ENCODE assay signal across 12 mouse cellular contexts in genomic region chr2:173238522-173238921, GRCm38 (mm10). TPM values are rescaled to one million over a fixed set of nuclear protein-coding genes. Genes with fewer than 3 reads are reported as not detected.
A peak's percentile ranks its signal among the peaks of the same experiment; 100 is the strongest.
DNase-seq lines count a peak whose midpoint lies in the region; ATAC-seq and TF ChIP-seq lines count a peak whose summit lies in the region.
"Had no signal": no experiment of that assay in that cellular context is flagged by ENCODE, and none has a peak within 500 bp of the region (broad histone marks: within the 10 kb centered on the region; RNA-seq: fewer than 3 reads in every experiment).

No protein-coding gene starts in this region.

- H3K4me1 ChIP-seq in intestine, embryonic 14.5 days (replicated peaks; ENCODE audit: control insufficient read depth, insufficient read depth, low read length), result peaks cover 67% of the 10 kb centered on the region
- peaks cover 4% of the 10 kb centered on the region; the same call in 1 of the 2 replicates for H3K4me1 ChIP-seq in intestine, postnatal 0 days (replicated peaks; ENCODE audit: control insufficient read depth, insufficient read depth, low read length)
- peaks cover 18 to 74% of the 10 kb centered on the region in 2 experiments for H3K4me1 ChIP-seq in ES-E14 (ENCODE audit: control insufficient read depth in 2 of 2, insufficient read depth in 2 of 2, low read length in 2 of 2, poor library complexity in 1 of 2)
- H3K4me1 ChIP-seq in forebrain, embryonic 13.5 days, result peaks cover 88% of the 10 kb centered on the region
- peaks cover 78% of the 10 kb centered on the region for H3K4me1 ChIP-seq in midbrain, embryonic 11.5 days (ENCODE audit: control insufficient read depth, insufficient read depth, low read length)
- H3K4me1 ChIP-seq in liver, embryonic 12.5 days, result peaks cover 7% of the 10 kb centered on the region; the same call in 1 of the 2 replicates

- H3K4me3 ChIP-seq in intestine, embryonic 14.5 days (ENCODE audit: low read depth, low read length), result no peak overlapping the region
- H3K4me3 ChIP-seq in intestine, postnatal 0 days (ENCODE audit: low read depth, low read length), result no peak overlapping the region
- H3K4me3 ChIP-seq in ES-E14 (ENCODE audit: insufficient read depth in 1 of 2, low read depth in 1 of 2, low read length in 2 of 2, poor library complexity in 1 of 2, severe bottlenecking in 1 of 2), result peak overlapping the region; percentile 27 to 33; a peak in 3 of 4 replicates
- no peak overlapping the region for H3K4me3 ChIP-seq in forebrain, embryonic 13.5 days
- H3K4me3 ChIP-seq in midbrain, embryonic 11.5 days (ENCODE audit: low read depth, low read length), result no peak overlapping the region
- no peak overlapping the region for H3K4me3 ChIP-seq in liver, embryonic 12.5 days

- no peaks in the 10 kb centered on the region for H3K9me3 ChIP-seq in intestine, embryonic 14.5 days (ENCODE audit: control insufficient read depth, low read length)
- no peaks in the 10 kb centered on the region for H3K9me3 ChIP-seq in intestine, postnatal 0 days (ENCODE audit: control insufficient read depth)
- no peaks in the 10 kb centered on the region for H3K9me3 ChIP-seq in ES-E14 (ENCODE audit: control insufficient read depth, insufficient read depth, low read depth, low read length)
- H3K9me3 ChIP-seq in forebrain, embryonic 13.5 days (replicated peaks), result no peaks in the 10 kb centered on the region
- no peaks in the 10 kb centered on the region for H3K9me3 ChIP-seq in midbrain, embryonic 11.5 days (ENCODE audit: control insufficient read depth, low read length)
- no peaks in the 10 kb centered on the region for H3K9me3 ChIP-seq in liver, embryonic 12.5 days (replicated peaks)

- peaks cover 6% of the 10 kb centered on the region; the same call in 1 of the 2 replicates for H3K36me3 ChIP-seq in intestine, embryonic 14.5 days (ENCODE audit: control insufficient read depth, insufficient read depth, low read length)
- peaks cover 4% of the 10 kb centered on the region; the same call in 1 of the 2 replicates for H3K36me3 ChIP-seq in intestine, postnatal 0 days (ENCODE audit: control insufficient read depth, insufficient read depth)
- H3K36me3 ChIP-seq in ES-E14 (ENCODE audit: control insufficient read depth, insufficient read depth, low read length, poor library complexity, severe bottlenecking), result peaks cover 3% of the 10 kb centered on the region; the same call in 1 of the 2 replicates
- peaks cover 3% of the 10 kb centered on the region; the same call in 1 of the 2 replicates for H3K36me3 ChIP-seq in forebrain, embryonic 13.5 days (ENCODE audit: poor library complexity, severe bottlenecking)
- no peaks in the 10 kb centered on the region for H3K36me3 ChIP-seq in midbrain, embryonic 11.5 days (ENCODE audit: control insufficient read depth, insufficient read depth, low read length)
- no peaks in the 10 kb centered on the region for H3K36me3 ChIP-seq in liver, embryonic 12.5 days

- no peak overlapping the region for H3K9ac ChIP-seq in intestine, embryonic 14.5 days (ENCODE audit: low read length)
- no peak overlapping the region for H3K9ac ChIP-seq in intestine, postnatal 0 days (ENCODE audit: low read depth, low read length)
- H3K9ac ChIP-seq in ES-E14 (ENCODE audit: insufficient read depth, low read depth, low read length, poor library complexity, severe bottlenecking), result peak overlapping the region; percentile 60
- 0 out of 2 replicates have a peak overlapping the region, but pooled peaks have one; percentile 2 for H3K9ac ChIP-seq in forebrain, embryonic 13.5 days
- H3K9ac ChIP-seq in midbrain, embryonic 11.5 days (ENCODE audit: low read length), result peak overlapping the region; percentile 44; the same call in 1 of the 2 replicates
- no peak overlapping the region for H3K9ac ChIP-seq in liver, embryonic 12.5 days

- 31% methylated on average over 14 of the region's 14 CpGs for WGBS in intestine, embryonic 14.5 days
- 60% methylated on average over 14 of the region's 14 CpGs for WGBS in intestine, postnatal 0 days
- WGBS in forebrain, embryonic 13.5 days, result 4% methylated on average over 14 of the region's 14 CpGs
- 5% methylated on average over 14 of the region's 14 CpGs for WGBS in midbrain, embryonic 11.5 days
- whole genome bisulfite sequencing in liver, embryonic 12.5 days (ENCODE audit: insufficient replicate concordance), result 37% methylated on average over 14 of the region's 14 CpGs

- no peak for ATAC-seq in intestine, embryonic 14.5 days (replicated peaks; ENCODE audit: low FRiP score, low TSS enrichment, low read depth)
- no peak for ATAC-seq in intestine, postnatal 0 days
- ATAC-seq in forebrain, embryonic 13.5 days, result peak; percentile 5; the same call in 1 of the 2 replicates
- peak; percentile 52 for ATAC-seq in midbrain, embryonic 11.5 days (ENCODE audit: low FRiP score)
- ATAC-seq in liver, embryonic 12.5 days, result no peak
- ATAC-seq in activated CD4-positive, CD25-positive, alpha-beta regulatory T cell, adult 4 months, result no peak

- DNase-seq in intestine, embryonic 14.5 days (ENCODE audit: low spot score), result no peak
- DNase-seq in ES-E14 (ENCODE audit: low read depth, low spot score), result no peak
- peak; percentile 89 for DNase-seq in midbrain, embryonic 11.5 days (ENCODE audit: low spot score, missing footprints)
- DNase-seq in adrenal gland, adult 18-20 months (ENCODE audit: low spot score in 2 of 2), result no peak
- DNase-seq: lung, postnatal 10 days had no signal

- in situ Hi-C loops in ES-E14 (cut with MboI; ENCODE audit: low sequenced_read_pairs in 2 of 2, unreplicated experiment in 2 of 2), result no loop called here

- no peak overlapping the region for H3K4me2 ChIP-seq in intestine, embryonic 14.5 days (ENCODE audit: low read length)
- H3K4me2 ChIP-seq in intestine, postnatal 0 days (replicated peaks; ENCODE audit: low read depth), result no peak overlapping the region
- no peak overlapping the region for H3K4me2 ChIP-seq in forebrain, embryonic 13.5 days
- H3K4me2 ChIP-seq in midbrain, embryonic 11.5 days, result peak overlapping the region; percentile 1; the same call in 1 of the 2 replicates
- H3K4me2 ChIP-seq in liver, embryonic 12.5 days, result no peak overlapping the region

- TF ChIP-seq CTCF in intestine, postnatal 0 days (IDR thresholded peaks at IDR 0.05; ENCODE audit: low read depth), result no peak

- H3K27me3 ChIP-seq in intestine, embryonic 14.5 days (replicated peaks; ENCODE audit: control insufficient read depth, insufficient read depth, low read length), result no peaks in the 10 kb centered on the region
- no peaks in the 10 kb centered on the region for H3K27me3 ChIP-seq in intestine, postnatal 0 days (replicated peaks; ENCODE audit: control insufficient read depth, insufficient read depth, low read length)
- H3K27me3 ChIP-seq in forebrain, embryonic 13.5 days, result no peaks in the 10 kb centered on the region; the same call in 1 of the 2 replicates
- H3K27me3 ChIP-seq in midbrain, embryonic 11.5 days (ENCODE audit: control insufficient read depth, insufficient read depth, low read length), result peaks cover 9% of the 10 kb centered on the region
- peaks cover 11% of the 10 kb centered on the region; the same call in 1 of the 2 replicates for H3K27me3 ChIP-seq in liver, embryonic 12.5 days (replicated peaks)

- H3K27ac ChIP-seq in intestine, embryonic 14.5 days (ENCODE audit: low read depth), result peak overlapping the region; percentile 69; the same call in 1 of the 2 replicates
- H3K27ac ChIP-seq in intestine, postnatal 0 days (ENCODE audit: low read depth, low read length), result no peak overlapping the region
- peak overlapping the region; percentile 86 for H3K27ac ChIP-seq in ES-E14 (ENCODE audit: insufficient read depth, low read depth, low read length, poor library complexity, severe bottlenecking)
- H3K27ac ChIP-seq in forebrain, embryonic 13.5 days, result no peak overlapping the region
- H3K27ac ChIP-seq in midbrain, embryonic 11.5 days (ENCODE audit: low read depth, low read length), result peak overlapping the region; percentile 77
- H3K27ac ChIP-seq in liver, embryonic 12.5 days, result no peak overlapping the region

TF ChIP-seq in ES-E14, 5 proteins besides CTCF, POLR2A, EP300 and RAD21:
- TF ChIP-seq HCFC1 (IDR thresholded peaks at IDR 0.05; ENCODE audit: borderline replicate concordance, insufficient read depth, low read length) (no peak), MAFK (IDR thresholded peaks at IDR 0.05; ENCODE audit: insufficient read depth, low read depth, low read length) (no peak), CHD2 (IDR thresholded peaks at IDR 0.05; ENCODE audit: low read depth, low read length) (no peak), ZC3H11A (IDR thresholded peaks at IDR 0.05; ENCODE audit: borderline replicate concordance, low read depth, low read length) (no peak), ZNF384 (IDR thresholded peaks at IDR 0.05; ENCODE audit: low read depth, low read length) (no peak)

RNA-seq across cellular contexts. Expression of gene Zbp1, which starts 19.8 kb away (rescaled TPM):
- polyA plus RNA-seq in intestine, embryonic 14.5 days (2014; fragmentation: Nextera tagmentation; extraction: Ambion mirVana), result 0.65 and 0.90 TPM in 2 replicates
- polyA plus RNA-seq in intestine, postnatal 0 days (2015; fragmentation: Nextera tagmentation; extraction: Ambion mirVana), result 13.9 and 14.0 TPM in 2 replicates
- total RNA-seq in ES-E14 (2012; rRNA removed), result 0.67 and 1.7 TPM in 2 replicates
- polyA plus RNA-seq in forebrain, embryonic 13.5 days (2015; fragmentation: Nextera tagmentation; extraction: Ambion mirVana), result not detected in 2 replicates
- polyA plus RNA-seq in midbrain, embryonic 11.5 days (2014; fragmentation: Nextera tagmentation; extraction: Ambion mirVana), result 0.46 and 0.55 TPM in 2 replicates
- 0.21 and 0.36 TPM in 2 replicates for polyA plus RNA-seq in liver, embryonic 12.5 days (2016; fragmentation: Nextera tagmentation; extraction: Ambion mirVana)
- 1 to 10 TPM; 2.7 to 3.5 TPM for total RNA-seq in adrenal gland, adult 18-20 months (2021)
- polyA plus RNA-seq in activated CD4-positive, CD25-positive, alpha-beta regulatory T cell, adult 4 months (2017; shearing (Covaris generic)), result 100 to 1,000 TPM; 118 to 141 TPM
- total RNA-seq: left cerebral cortex, postnatal 25 days had no signal
- polyA plus RNA-seq: heart, embryonic 14.5 days had no signal

RNA-seq across cellular contexts. Expression of gene Pmepa1, which starts 37.8 kb away (rescaled TPM):
- 10.4 and 12.0 TPM in 2 replicates for polyA plus RNA-seq in intestine, embryonic 14.5 days (2014; fragmentation: Nextera tagmentation; extraction: Ambion mirVana)
- 5.9 and 6.4 TPM in 2 replicates for polyA plus RNA-seq in intestine, postnatal 0 days (2015; fragmentation: Nextera tagmentation; extraction: Ambion mirVana)
- 20.3 and 21.6 TPM in 2 replicates for total RNA-seq in ES-E14 (2012; rRNA removed)
- 4.6 and 5.3 TPM in 2 replicates for polyA plus RNA-seq in forebrain, embryonic 13.5 days (2015; fragmentation: Nextera tagmentation; extraction: Ambion mirVana)
- polyA plus RNA-seq in midbrain, embryonic 11.5 days (2014; fragmentation: Nextera tagmentation; extraction: Ambion mirVana), result 3.2 and 3.4 TPM in 2 replicates
- 0.24 and 0.37 TPM in 2 replicates for polyA plus RNA-seq in liver, embryonic 12.5 days (2016; fragmentation: Nextera tagmentation; extraction: Ambion mirVana)
- total RNA-seq in adrenal gland, adult 18-20 months (2021), result 10 to 100 TPM; 39.1 to 86.4 TPM
- polyA plus RNA-seq in activated CD4-positive, CD25-positive, alpha-beta regulatory T cell, adult 4 months (2017; shearing (Covaris generic)), result 10 to 100 TPM in 1 of 2 experiments, 1 to 10 TPM in 1; 8.8 to 12.2 TPM
- total RNA-seq: neutrophil, adult 5-6 weeks had no signal

Comparison
In these comparisons a context has a peak if more than half of its experiments do, and no peak if none do; other contexts are left out.
1. H3K27ac ChIP-seq: peak in intestine, embryonic 14.5 days (single experiment), ES-E14 (single experiment) and midbrain, embryonic 11.5 days (single experiment); none in intestine, postnatal 0 days (single experiment), forebrain, embryonic 13.5 days (single experiment) and liver, embryonic 12.5 days (single experiment).
2. ATAC-seq: peak in forebrain, embryonic 13.5 days (single experiment) and midbrain, embryonic 11.5 days (single experiment); none in intestine, embryonic 14.5 days (single experiment), intestine, postnatal 0 days (single experiment), liver, embryonic 12.5 days (single experiment) and activated CD4-positive, CD25-positive, alpha-beta regulatory T cell, adult 4 months (single experiment).
3. H3K4me3 ChIP-seq: peak in ES-E14 (2 of 2); none in intestine, embryonic 14.5 days (single experiment), intestine, postnatal 0 days (single experiment), forebrain, embryonic 13.5 days (single experiment), midbrain, embryonic 11.5 days (single experiment) and liver, embryonic 12.5 days (single experiment).
4. H3K9ac ChIP-seq: peak in ES-E14 (single experiment), forebrain, embryonic 13.5 days (single experiment) and midbrain, embryonic 11.5 days (single experiment); none in intestine, embryonic 14.5 days (single experiment), intestine, postnatal 0 days (single experiment) and liver, embryonic 12.5 days (single experiment).